Mouse (Mus musculus) testis, adult 2 months (tissue): ENCODE data around the gene Pnpla5. TPM values are rescaled to one million over a fixed set of nuclear protein-coding genes. Genes with fewer than 3 reads are reported as not detected.

Experiments
- H3K27ac ChIP-seq: fragments of 200-500 bp; 2 replicates; pipeline ENCODE4 v1.5.1; 2012; ENCODE audit warnings: low read depth, low read length; ENCODE audit not compliant: control insufficient read depth, insufficient read depth
- H3K27me3 ChIP-seq: fragments of 200-500 bp; 2 replicates; pipeline ENCODE4 v1.6.1; 2012; ENCODE audit warnings: mild to moderate bottlenecking, low read length, moderate library complexity; ENCODE audit not compliant: control insufficient read depth, insufficient read depth
- H3K36me3 ChIP-seq: fragments of 200-500 bp; 2 replicates; pipeline ENCODE4 v1.6.1; 2012; ENCODE audit warnings: mild to moderate bottlenecking, low read length; ENCODE audit not compliant: control insufficient read depth, insufficient read depth
- H3K4me1 ChIP-seq: fragments of 200-500 bp; 2 replicates; pipeline ENCODE4 v1.6.1; 2012; ENCODE audit warnings: low read length; ENCODE audit not compliant: control insufficient read depth, insufficient read depth
- H3K4me3 ChIP-seq: fragments of 200-500 bp; 2 replicates; pipeline ENCODE4 v1.5.1; 2012; ENCODE audit warnings: low read depth, mild to moderate bottlenecking, low read length, moderate library complexity, mixed read lengths; ENCODE audit not compliant: control insufficient read depth
- CTCF ChIP-seq: fragments of 200-500 bp; IDR thresholded peaks from 2 replicates; pipeline ENCODE4 v1.5.1; 2012; ENCODE audit warnings: low read depth, mild to moderate bottlenecking, inconsistent platforms, low read length, moderate library complexity; ENCODE audit not compliant: control insufficient read depth, insufficient read depth, insufficient replicate concordance
- POLR2A ChIP-seq: fragments of 200-500 bp; IDR thresholded peaks from 2 replicates; pipeline ENCODE4 v1.6.1; 2012; ENCODE audit warnings: low read depth, mild to moderate bottlenecking, inconsistent platforms, low read length, moderate library complexity; ENCODE audit not compliant: control insufficient read depth
- polyA plus RNA-seq: library from polyadenylated mRNA; depleted of rRNA; stranded (reverse); fragments of >200 nt; gene quantifications from 2 replicates; pipeline ENCODE4 v1.2.3, GENCODE M21; 2012

The Pnpla5 gene
- polyA plus RNA-seq, 1 experiment: not detected

GRCm38 (mm10) chr15:84096051-84096450 lies 26.9 kb downstream of the Pnpla5 start:
- TF ChIP-seq POLR2A (no peak), CTCF (no peak)
- H3K36me3 ChIP-seq: no peaks in the 10 kb centered on the region
- no peak overlapping the region for H3K4me3 ChIP-seq
- no peaks in the 10 kb centered on the region for H3K4me1 ChIP-seq
- no peaks in the 10 kb centered on the region for H3K27me3 ChIP-seq
- no peak overlapping the region for H3K27ac ChIP-seq

GRCm38 (mm10) chr15:84094921-84095320 lies 28.1 kb downstream of the Pnpla5 start:
- Histone ChIP-seq H3K27ac (no peak overlapping the region), H3K4me1 (no peaks in the 10 kb centered on the region), H3K36me3 (no peaks in the 10 kb centered on the region), H3K4me3 (no peak overlapping the region), H3K27me3 (no peaks in the 10 kb centered on the region)
- no peak for TF ChIP-seq POLR2A
- TF ChIP-seq CTCF: no peak

- Histone ChIP-seq H3K27ac (no peak overlapping the region), H3K4me1 (no peaks in the 10 kb centered on the region), H3K27me3 (no peaks in the 10 kb centered on the region), H3K4me3 (no peak overlapping the region), H3K36me3 (no peaks in the 10 kb centered on the region)
- no peak for TF ChIP-seq CTCF
- TF ChIP-seq POLR2A: no peak
These were observed 36.2 kb downstream of the Pnpla5 start for GRCm38 (mm10) chr15:84086775-84087174.

- Histone ChIP-seq H3K4me3 (no peak overlapping the region), H3K36me3 (no peaks in the 10 kb centered on the region), H3K4me1 (no peaks in the 10 kb centered on the region), H3K27ac (no peak overlapping the region), H3K27me3 (no peaks in the 10 kb centered on the region)
- no peak for TF ChIP-seq CTCF
- TF ChIP-seq POLR2A: no peak
These were observed 36.6 kb downstream of the Pnpla5 start for GRCm38 (mm10) chr15:84086364-84086763.

- Histone ChIP-seq H3K27ac (no peak overlapping the region), H3K4me1 (peaks cover 6% of the 10 kb centered on the region), H3K36me3 (no peaks in the 10 kb centered on the region), H3K27me3 (no peaks in the 10 kb centered on the region), H3K4me3 (no peak overlapping the region)
- TF ChIP-seq CTCF (no peak), POLR2A (no peak)
These were observed 42.9 kb downstream of the Pnpla5 start for GRCm38 (mm10) chr15:84080069-84080468.

GRCm38 (mm10) chr15:84079519-84079918 lies 43.5 kb downstream of the Pnpla5 start:
- Histone ChIP-seq H3K27me3 (no peaks in the 10 kb centered on the region), H3K27ac (no peak overlapping the region), H3K36me3 (no peaks in the 10 kb centered on the region), H3K4me1 (peaks cover 6% of the 10 kb centered on the region), H3K4me3 (no peak overlapping the region)
- no peak for TF ChIP-seq CTCF
- TF ChIP-seq POLR2A: no peak

- TF ChIP-seq POLR2A (no peak), CTCF (no peak)
- H3K36me3 ChIP-seq: no peaks in the 10 kb centered on the region
- no peak overlapping the region for H3K4me3 ChIP-seq
- no peaks in the 10 kb centered on the region for H3K27me3 ChIP-seq
- H3K4me1 ChIP-seq: peaks cover 6% of the 10 kb centered on the region
- no peak overlapping the region for H3K27ac ChIP-seq
These were observed 44.3 kb downstream of the Pnpla5 start for GRCm38 (mm10) chr15:84078667-84079066.

GRCm38 (mm10) chr15:84077151-84077550 lies 45.8 kb downstream of the Pnpla5 start:
- H3K27me3 ChIP-seq: no peaks in the 10 kb centered on the region
- TF ChIP-seq POLR2A (no peak), CTCF (no peak)

GRCm38 (mm10) chr15:84074705-84075185 lies 48.2 kb downstream of the Pnpla5 start:
- no peak overlapping the region for H3K4me3 ChIP-seq
- H3K4me1 ChIP-seq: peaks cover 11% of the 10 kb centered on the region
- no peaks in the 10 kb centered on the region for H3K27me3 ChIP-seq
- no peak for TF ChIP-seq CTCF
- no peak for TF ChIP-seq POLR2A
- no peaks in the 10 kb centered on the region for H3K36me3 ChIP-seq
- H3K27ac ChIP-seq: no peak overlapping the region

More at GRCm38 (mm10) chr15:84077151-84077550, 45.8 kb downstream of the Pnpla5 start:
- Histone ChIP-seq H3K27ac (no peak overlapping the region), H3K4me3 (no peak overlapping the region), H3K36me3 (no peaks in the 10 kb centered on the region), H3K4me1 (peaks cover 11% of the 10 kb centered on the region)
